Mouse (Mus musculus): ENCODE measurements around the gene Tent4b.

Tent4b gene

GRCm38 (mm10) chr8:88280904-88281303 is 81.9 kb downstream of the Tent4b start:
- no peak for DNase-seq

GRCm38 (mm10) chr8:88282684-88283083 is 83.7 kb downstream of the Tent4b start:
- no peak for DNase-seq

GRCm38 (mm10) chr8:88283243-88284115 is 84.5 kb downstream of the Tent4b start:
- no peak for DNase-seq

GRCm38 (mm10) chr8:88284738-88285137 is 85.7 kb downstream of the Tent4b start:
- no peak for DNase-seq

GRCm38 (mm10) chr8:88285469-88286356 is 86.7 kb downstream of the Tent4b start:
- no peak for DNase-seq

GRCm38 (mm10) chr8:88286421-88286960 is 87.5 kb downstream of the Tent4b start:
- DNase-seq: no peak

GRCm38 (mm10) chr8:88288622-88289242 is 89.7 kb downstream of the Tent4b start:
- no peak for DNase-seq

GRCm38 (mm10) chr8:88289901-88290300 is 90.9 kb downstream of the Tent4b start:
- DNase-seq: no peak

GRCm38 (mm10) chr8:88290326-88291304 is 91.6 kb downstream of the Tent4b start:
- no peak for DNase-seq

GRCm38 (mm10) chr8:88291305-88291690 is 92.3 kb downstream of the Tent4b start:
- no peak for DNase-seq

- DNase-seq: no peak
Observed at GRCm38 (mm10) chr8:88292926-88293325, 93.9 kb downstream of the Tent4b start.

GRCm38 (mm10) chr8:88293590-88294356 is 94.8 kb downstream of the Tent4b start:
- no peak for DNase-seq

- no peak for DNase-seq
Observed at GRCm38 (mm10) chr8:88294977-88295376, 96.0 kb downstream of the Tent4b start.

- DNase-seq: peak; percentile 66
Observed at GRCm38 (mm10) chr8:88297976-88298732, 99.1 kb downstream of the Tent4b start.

- DNase-seq: no peak
Observed at GRCm38 (mm10) chr8:88298733-88299103, 99.7 kb downstream of the Tent4b start.

- no peak for DNase-seq
Observed at GRCm38 (mm10) chr8:88299907-88300603, 101.0 kb downstream of the Tent4b start.

- DNase-seq: no peak
Observed at GRCm38 (mm10) chr8:88301589-88302437, 102.8 kb downstream of the Tent4b start.

GRCm38 (mm10) chr8:88305814-88306213 is 106.8 kb downstream of the Tent4b start:
- no peak for DNase-seq

- no peak for DNase-seq
Observed at GRCm38 (mm10) chr8:88306511-88306910, 107.5 kb downstream of the Tent4b start.
